Mouse (Mus musculus) heart, adult 2 months (tissue): ENCODE results near the gene Atp7b.

Experiments used
- CTCF ChIP-seq: fragments of 200-600 bp; IDR thresholded peaks from 2 replicates; pipeline ENCODE4 v1.8.1; 2022; ENCODE audit warnings: antibody characterized with exemption, mild to moderate bottlenecking, moderate library complexity
- POLR2A ChIP-seq: fragments of 200-500 bp; IDR thresholded peaks from 2 replicates; pipeline ENCODE4 v1.6.1; 2011; ENCODE audit warnings: mild to moderate bottlenecking, low read depth, low read length, control low read depth; ENCODE audit not compliant: insufficient read depth

GRCm38 (mm10) chr8:22091568-22091967 lies 31.5 kb upstream of the Atp7b start:
- TF ChIP-seq CTCF (peak; percentile 20; the same call in 1 of the 2 replicates), POLR2A (no peak)
